Mouse (Mus musculus): ENCODE measurements at regions not wholly inside any gene's neighbourhood (a gene's known extent, or its start where the extent isn't known, plus 50 kb on each side); places are given as distances from the start of the nearest gene placed in this dataset.

DNA sequence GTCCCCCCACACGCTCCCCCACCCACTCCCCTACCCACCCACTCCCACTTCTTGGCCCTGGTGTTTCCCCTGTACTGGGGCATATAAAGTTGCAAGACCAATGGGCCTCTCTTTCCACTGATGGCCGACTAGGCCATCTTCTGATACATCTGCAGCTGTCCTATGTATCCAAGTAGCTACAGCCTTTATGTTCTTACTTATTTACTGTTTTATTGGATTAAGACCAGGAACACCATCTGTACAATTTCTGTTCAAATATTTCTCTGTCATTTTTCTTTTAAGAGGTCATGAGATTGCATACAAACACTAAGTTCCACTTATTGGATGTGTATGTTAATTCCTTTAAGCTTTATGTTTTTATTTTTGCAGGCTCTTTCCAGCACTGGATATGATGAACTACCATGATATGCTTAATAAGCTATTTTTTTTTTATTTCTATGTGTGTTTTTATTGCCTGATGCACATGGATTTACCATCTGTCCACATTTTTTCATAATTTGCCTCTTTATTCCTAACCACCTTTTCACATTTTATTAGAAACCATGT is 792.6 kb upstream of the Jmjd1c start:
- no peak overlapping the region for H3K9ac ChIP-seq (ENCODE audit: insufficient read depth, low read depth, low read length, poor library complexity, severe bottlenecking)
- DNase-seq (ENCODE audit: low read depth, low spot score): no peak
- no peaks in the 10 kb centered on the region for H3K9me3 ChIP-seq (ENCODE audit: control insufficient read depth, insufficient read depth, low read depth, low read length)
- in situ Hi-C loops (cut with MboI; ENCODE audit: low sequenced_read_pairs in 2 of 2, unreplicated experiment in 2 of 2): no loop called here
- no peak overlapping the region for H3K4me3 ChIP-seq (ENCODE audit: insufficient read depth in 1 of 2, low read depth in 1 of 2, low read length in 2 of 2, poor library complexity in 1 of 2, severe bottlenecking in 1 of 2)
- no peak overlapping the region for H3K27ac ChIP-seq (ENCODE audit: insufficient read depth, low read depth, low read length, poor library complexity, severe bottlenecking)
- TF ChIP-seq ZNF384 (IDR thresholded peaks at IDR 0.05; ENCODE audit: low read depth, low read length): no peak
- TF ChIP-seq ZC3H11A (IDR thresholded peaks at IDR 0.05; ENCODE audit: borderline replicate concordance, low read depth, low read length): no peak
- TF ChIP-seq MAFK (IDR thresholded peaks at IDR 0.05; ENCODE audit: insufficient read depth, low read depth, low read length): no peak
- TF ChIP-seq CHD2 (IDR thresholded peaks at IDR 0.05; ENCODE audit: low read depth, low read length): no peak
- no peak for TF ChIP-seq HCFC1 (IDR thresholded peaks at IDR 0.05; ENCODE audit: borderline replicate concordance, insufficient read depth, low read length)
- H3K36me3 ChIP-seq (ENCODE audit: control insufficient read depth, insufficient read depth, low read length, poor library complexity, severe bottlenecking): no peaks in the 10 kb centered on the region
- H3K4me1 ChIP-seq (ENCODE audit: control insufficient read depth in 2 of 2, insufficient read depth in 2 of 2, low read length in 2 of 2, poor library complexity in 1 of 2): no peaks in the 10 kb centered on the region

DNA sequence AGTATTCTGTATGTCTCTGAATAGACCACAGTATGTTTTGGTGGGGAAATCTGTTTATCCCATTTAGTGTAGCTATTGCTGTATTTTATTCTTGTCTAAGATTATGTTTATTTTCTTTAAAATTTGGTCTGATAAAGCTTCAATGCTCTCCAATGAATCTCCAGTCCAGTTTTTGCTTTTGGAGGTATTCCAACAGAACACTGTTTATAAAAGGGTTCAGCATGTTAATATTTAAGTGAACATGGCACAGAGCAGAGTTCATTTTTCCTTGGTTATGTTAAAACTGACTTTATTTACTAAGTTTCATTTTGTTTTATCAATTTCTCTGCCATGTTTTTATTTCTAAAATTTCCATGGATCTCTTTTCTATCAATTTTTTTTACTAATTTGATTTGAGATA is 791.0 kb upstream of the Jmjd1c start:
- Histone ChIP-seq H3K9ac (ENCODE audit: insufficient read depth, low read depth, low read length, poor library complexity, severe bottlenecking) (no peak overlapping the region), H3K9me3 (ENCODE audit: control insufficient read depth, insufficient read depth, low read depth, low read length) (no peaks in the 10 kb centered on the region), H3K27ac (ENCODE audit: insufficient read depth, low read depth, low read length, poor library complexity, severe bottlenecking) (no peak overlapping the region), H3K4me1 (ENCODE audit: control insufficient read depth in 2 of 2, insufficient read depth in 2 of 2, low read length in 2 of 2, poor library complexity in 1 of 2) (no peaks in the 10 kb centered on the region), H3K4me3 (ENCODE audit: insufficient read depth in 1 of 2, low read depth in 1 of 2, low read length in 2 of 2, poor library complexity in 1 of 2, severe bottlenecking in 1 of 2) (no peak overlapping the region), H3K36me3 (ENCODE audit: control insufficient read depth, insufficient read depth, low read length, poor library complexity, severe bottlenecking) (no peaks in the 10 kb centered on the region)
- DNase-seq (ENCODE audit: low read depth, low spot score): no peak
- in situ Hi-C loops (cut with MboI; ENCODE audit: low sequenced_read_pairs in 2 of 2, unreplicated experiment in 2 of 2): no loop called here
- TF ChIP-seq ZNF384 (IDR thresholded peaks at IDR 0.05; ENCODE audit: low read depth, low read length) (no peak), MAFK (IDR thresholded peaks at IDR 0.05; ENCODE audit: insufficient read depth, low read depth, low read length) (no peak), CHD2 (IDR thresholded peaks at IDR 0.05; ENCODE audit: low read depth, low read length) (no peak), ZC3H11A (IDR thresholded peaks at IDR 0.05; ENCODE audit: borderline replicate concordance, low read depth, low read length) (no peak)

- no peaks in the 10 kb centered on the region for H3K9me3 ChIP-seq (ENCODE audit: control insufficient read depth, insufficient read depth, low read depth, low read length)
- no peaks in the 10 kb centered on the region for H3K36me3 ChIP-seq (ENCODE audit: control insufficient read depth, insufficient read depth, low read length, poor library complexity, severe bottlenecking)
- H3K27ac ChIP-seq (ENCODE audit: insufficient read depth, low read depth, low read length, poor library complexity, severe bottlenecking): no peak overlapping the region
- no peak overlapping the region for H3K9ac ChIP-seq (ENCODE audit: insufficient read depth, low read depth, low read length, poor library complexity, severe bottlenecking)
- TF ChIP-seq CHD2 (IDR thresholded peaks at IDR 0.05; ENCODE audit: low read depth, low read length): no peak
- in situ Hi-C loops (cut with MboI; ENCODE audit: low sequenced_read_pairs in 2 of 2, unreplicated experiment in 2 of 2): no loop called here
- no peak overlapping the region for H3K4me3 ChIP-seq (ENCODE audit: insufficient read depth in 1 of 2, low read depth in 1 of 2, low read length in 2 of 2, poor library complexity in 1 of 2, severe bottlenecking in 1 of 2)
- DNase-seq (ENCODE audit: low read depth, low spot score): no peak
- no peaks in the 10 kb centered on the region for H3K4me1 ChIP-seq (ENCODE audit: control insufficient read depth in 2 of 2, insufficient read depth in 2 of 2, low read length in 2 of 2, poor library complexity in 1 of 2)
Observed at GRCm38 (mm10) chr10:66331166-66331565, 764.8 kb upstream of the Jmjd1c start.

DNA sequence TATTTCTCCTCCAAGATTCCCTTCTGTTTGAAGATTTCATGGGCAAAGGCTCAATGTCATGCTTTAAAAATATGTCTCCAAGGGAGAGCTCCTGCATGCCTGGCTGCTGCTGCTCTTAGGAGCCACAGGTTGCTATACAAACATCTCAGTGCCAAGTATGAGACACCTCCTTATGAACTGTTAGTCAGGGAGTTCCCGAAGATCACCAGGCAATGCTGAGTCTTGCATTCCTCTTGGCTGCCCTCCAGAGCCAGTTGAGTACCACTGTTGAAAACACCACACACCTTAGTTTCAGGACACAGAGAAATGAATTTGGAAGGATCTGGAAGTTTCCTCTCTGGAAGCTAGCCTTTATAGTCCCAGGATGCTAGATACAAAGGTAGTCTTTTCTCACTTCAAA is 757.9 kb upstream of the Jmjd1c start:
- no peak for DNase-seq (ENCODE audit: low read depth, low spot score)
- TF ChIP-seq HCFC1 (IDR thresholded peaks at IDR 0.05; ENCODE audit: borderline replicate concordance, insufficient read depth, low read length): no peak
- in situ Hi-C loops (cut with MboI; ENCODE audit: low sequenced_read_pairs in 2 of 2, unreplicated experiment in 2 of 2): no loop called here
- Histone ChIP-seq H3K36me3 (ENCODE audit: control insufficient read depth, insufficient read depth, low read length, poor library complexity, severe bottlenecking) (no peaks in the 10 kb centered on the region), H3K9me3 (ENCODE audit: control insufficient read depth, insufficient read depth, low read depth, low read length) (no peaks in the 10 kb centered on the region), H3K27ac (ENCODE audit: insufficient read depth, low read depth, low read length, poor library complexity, severe bottlenecking) (no peak overlapping the region), H3K9ac (ENCODE audit: insufficient read depth, low read depth, low read length, poor library complexity, severe bottlenecking) (no peak overlapping the region), H3K4me3 (ENCODE audit: insufficient read depth in 1 of 2, low read depth in 1 of 2, low read length in 2 of 2, poor library complexity in 1 of 2, severe bottlenecking in 1 of 2) (no peak overlapping the region), H3K4me1 (ENCODE audit: control insufficient read depth in 2 of 2, insufficient read depth in 2 of 2, low read length in 2 of 2, poor library complexity in 1 of 2) (no peaks in the 10 kb centered on the region)

DNA sequence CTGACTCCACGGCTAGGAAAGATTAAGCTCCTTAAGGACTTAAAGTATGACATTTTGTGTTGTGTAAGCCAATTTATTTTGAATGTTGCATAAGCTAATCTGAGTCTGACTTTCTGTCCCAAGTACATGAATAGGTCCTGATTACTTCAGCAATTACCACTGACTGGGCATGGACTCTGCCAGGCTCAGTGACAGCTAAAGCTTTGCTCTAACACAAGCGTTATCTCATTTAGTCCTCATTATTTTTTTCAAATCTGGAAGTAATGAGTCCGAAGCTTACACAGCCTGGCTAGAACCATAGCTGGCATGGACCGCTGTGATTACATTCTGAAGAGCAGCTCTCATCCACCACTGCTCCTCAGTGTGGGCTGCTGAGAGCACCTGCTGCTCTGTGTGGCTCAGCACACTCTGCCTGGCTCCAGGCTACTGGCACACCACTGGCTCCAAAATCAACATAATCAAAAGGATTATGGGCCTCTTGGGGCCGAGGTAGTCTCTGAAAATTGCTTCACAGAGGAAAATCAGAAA is 753.0 kb upstream of the Jmjd1c start:
- Histone ChIP-seq H3K36me3 (ENCODE audit: control insufficient read depth, insufficient read depth, low read length, poor library complexity, severe bottlenecking) (no peaks in the 10 kb centered on the region), H3K4me3 (ENCODE audit: insufficient read depth in 1 of 2, low read depth in 1 of 2, low read length in 2 of 2, poor library complexity in 1 of 2, severe bottlenecking in 1 of 2) (no peak overlapping the region), H3K4me1 (ENCODE audit: control insufficient read depth in 2 of 2, insufficient read depth in 2 of 2, low read length in 2 of 2, poor library complexity in 1 of 2) (no peaks in the 10 kb centered on the region), H3K27ac (ENCODE audit: insufficient read depth, low read depth, low read length, poor library complexity, severe bottlenecking) (no peak overlapping the region), H3K9me3 (ENCODE audit: control insufficient read depth, insufficient read depth, low read depth, low read length) (no peaks in the 10 kb centered on the region), H3K9ac (ENCODE audit: insufficient read depth, low read depth, low read length, poor library complexity, severe bottlenecking) (no peak overlapping the region)
- in situ Hi-C loops (cut with MboI; ENCODE audit: low sequenced_read_pairs in 2 of 2, unreplicated experiment in 2 of 2): no loop called here
- no peak for DNase-seq (ENCODE audit: low read depth, low spot score)
- no peak for TF ChIP-seq CHD2 (IDR thresholded peaks at IDR 0.05; ENCODE audit: low read depth, low read length)
- no peak for TF ChIP-seq MAFK (IDR thresholded peaks at IDR 0.05; ENCODE audit: insufficient read depth, low read depth, low read length)
